Mouse (Mus musculus) brain, embryonic 14.5 days (tissue): ENCODE data around the gene Gtpbp4.
A peak's percentile ranks its signal among the peaks of the same experiment; 100 is the strongest.

ENCODE experiments used
- CTCF ChIP-seq: fragments of 200-500 bp; IDR thresholded peaks from 2 replicates; pipeline ENCODE4 v1.5.1; 2012; ENCODE audit warnings: inconsistent platforms, mild to moderate bottlenecking, moderate library complexity, borderline replicate concordance; ENCODE audit not compliant: insufficient read depth, insufficient read length; ENCODE audit errors: extremely low read depth
- POLR2A ChIP-seq: fragments of 200-500 bp; IDR thresholded peaks from 2 replicates; pipeline ENCODE4 v1.6.1; 2012; ENCODE audit warnings: mild to moderate bottlenecking, inconsistent platforms, borderline replicate concordance; ENCODE audit not compliant: poor library complexity, insufficient read depth, insufficient read length, severe bottlenecking; ENCODE audit errors: extremely low read depth

DNA sequence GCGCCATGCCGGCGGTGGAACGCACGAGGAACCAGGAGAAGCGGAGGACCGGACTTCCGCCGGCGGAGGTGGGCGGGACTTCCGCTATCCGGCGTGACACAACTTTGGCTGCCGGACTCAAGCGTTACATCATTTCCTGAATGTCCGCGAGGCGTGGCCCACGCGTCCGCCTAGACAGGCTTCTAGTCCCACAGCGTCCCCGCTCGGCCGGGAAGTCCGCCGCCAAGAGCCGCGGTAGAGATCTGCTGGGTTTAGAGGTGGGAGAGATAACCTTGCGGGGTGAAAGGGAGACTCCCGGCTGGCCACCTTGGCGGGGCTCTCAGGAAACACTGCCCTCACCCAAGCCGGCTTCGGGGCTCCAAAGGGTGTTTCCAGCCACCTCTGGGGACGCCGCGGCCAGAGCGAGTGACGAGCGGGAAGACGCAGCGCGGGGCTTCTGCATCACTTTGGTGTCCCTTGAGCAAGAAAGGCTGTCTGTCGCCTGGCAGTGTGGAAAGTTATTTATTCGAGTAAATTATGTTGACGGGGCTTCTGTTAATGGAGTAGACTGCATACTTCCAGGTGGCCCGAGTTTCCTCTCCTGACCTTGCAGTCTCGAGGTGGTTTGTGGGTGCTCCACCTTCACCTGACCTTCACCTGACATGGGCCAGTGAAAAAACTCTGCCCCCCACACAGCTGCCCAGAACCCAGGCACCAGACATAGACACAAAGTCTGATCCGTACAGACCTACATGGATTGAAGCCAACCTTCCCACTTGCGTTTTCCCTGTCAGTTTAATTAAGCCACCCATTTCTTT, at the start of gene Gtpbp4:
- TF ChIP-seq CTCF (peak; percentile 68), POLR2A (peak; percentile 63; the same call in 1 of the 2 replicates)
